Mouse (Mus musculus) ES-Bruce4 (cell line): ENCODE measurements around the gene Sec24a. TPM values are rescaled to one million over a fixed set of nuclear protein-coding genes. Genes with fewer than 3 reads are reported as not detected.
A peak's percentile ranks its signal among the peaks of the same experiment; 100 is the strongest.

Experiments used
- H3K27ac ChIP-seq: 2 replicates; pipeline ENCODE4 v1.5.1; 2012; ENCODE audit warnings: low read length, inconsistent platforms; ENCODE audit not compliant: insufficient read depth
- H3K27me3 ChIP-seq: 2 replicates; pipeline ENCODE4 v1.6.1; 2012; ENCODE audit warnings: mild to moderate bottlenecking, low read length, inconsistent platforms; ENCODE audit not compliant: control insufficient read depth, poor library complexity, insufficient read depth, severe bottlenecking
- H3K36me3 ChIP-seq: 2 replicates; pipeline ENCODE4 v1.6.1; 2012; ENCODE audit warnings: inconsistent platforms, mild to moderate bottlenecking, low read length, moderate library complexity; ENCODE audit not compliant: control insufficient read depth, poor library complexity, insufficient read depth, severe bottlenecking
- H3K4me1 ChIP-seq: one replicate; pipeline ENCODE4 v1.8.1; 2011; ENCODE audit warnings: low read length; ENCODE audit not compliant: control insufficient read depth, insufficient read depth
- H3K4me3 ChIP-seq: 2 replicates; pipeline ENCODE4 v1.5.1; 2011; ENCODE audit warnings: low read depth, mild to moderate bottlenecking, low read length
- H3K9ac ChIP-seq: 2 replicates; pipeline ENCODE4 v1.6.1; 2012; ENCODE audit warnings: low read depth, mild to moderate bottlenecking, inconsistent platforms; ENCODE audit not compliant: poor library complexity, severe bottlenecking
- H3K9me3 ChIP-seq: replicated peaks from 2 replicates; pipeline ENCODE4 v1.6.1; 2012; ENCODE audit warnings: mild to moderate bottlenecking, low read length, inconsistent platforms; ENCODE audit not compliant: control insufficient read depth, poor library complexity, insufficient read depth, severe bottlenecking
- CTCF ChIP-seq: IDR thresholded peaks from one replicate; pipeline ENCODE4 v1.8.1; 2011; ENCODE audit warnings: low read depth, low read length
- EP300 ChIP-seq: IDR thresholded peaks from 2 replicates; pipeline ENCODE4 v1.6.1; 2011; ENCODE audit warnings: low read depth, low read length; ENCODE audit not compliant: insufficient read depth
- POLR2A ChIP-seq: IDR thresholded peaks from one replicate; pipeline ENCODE4 v1.8.1; 2011; ENCODE audit warnings: low read length; ENCODE audit not compliant: insufficient read depth
- polyA plus RNA-seq: library from polyadenylated mRNA; stranded (reverse); fragments of >200 nt; gene quantifications from 2 replicates; pipeline ENCODE4 v1.2.4, GENCODE M21; 2011; ENCODE audit warnings: low read depth; ENCODE audit not compliant: missing spikeins, insufficient read depth, insufficient read length

Sec24a gene
- polyA plus RNA-seq, 1 experiment: 50.2 TPM

DNA sequence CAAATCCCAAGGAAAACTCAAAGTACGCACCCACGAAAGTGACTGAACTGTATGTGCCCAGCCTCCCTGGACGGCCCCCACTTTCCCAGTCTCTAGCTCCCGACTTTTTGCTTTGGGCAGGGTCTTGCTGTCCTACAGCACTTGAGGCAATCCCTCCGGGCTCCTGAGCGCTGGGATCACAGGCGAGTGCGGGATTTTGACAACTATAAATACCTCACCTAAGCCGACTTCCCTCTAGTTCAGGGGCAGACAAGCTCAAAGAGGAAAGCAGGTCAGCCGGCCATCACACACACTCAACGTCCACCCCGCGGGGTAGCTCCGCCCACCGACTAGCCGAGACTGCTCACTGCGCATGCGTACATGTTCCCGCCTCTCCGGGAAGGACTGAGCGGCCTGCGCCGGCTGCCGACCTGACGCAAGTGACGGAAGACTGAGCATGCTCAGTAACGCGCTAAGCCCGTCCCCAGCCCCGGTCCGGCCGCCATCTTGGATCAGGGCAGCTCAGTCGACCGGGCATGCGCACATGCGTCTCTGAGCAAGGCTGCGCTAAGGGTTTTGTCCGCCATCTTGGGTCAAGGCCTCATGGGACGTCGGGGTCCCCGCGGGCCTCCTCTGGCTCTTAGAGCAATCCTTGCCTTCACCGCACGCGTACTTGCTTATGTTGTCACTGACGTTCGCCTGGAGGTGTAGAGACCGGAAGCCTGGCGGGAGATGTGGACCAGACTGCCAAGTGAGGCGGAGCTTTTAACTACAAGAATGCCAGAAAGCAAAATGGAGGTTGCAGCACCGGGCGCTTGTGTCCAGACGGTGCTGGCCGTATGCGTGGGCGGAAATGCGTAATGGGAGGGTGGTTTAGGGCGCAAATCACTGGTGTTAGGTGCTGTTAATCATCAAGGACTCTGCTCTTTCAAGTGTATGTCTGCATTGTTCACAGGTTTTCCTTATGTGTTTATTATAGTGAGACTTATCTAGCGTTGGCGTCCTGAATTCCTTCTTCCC, 74.8 kb downstream of the Sec24a start, which contains the start of gene 0610009B22Rik:
0610009B22Rik (minus strand) TSS at position 545 of the 999 bp plus-strand sequence.
- TF ChIP-seq POLR2A (peak; percentile 89), EP300 (peak; percentile 37; the same call in 1 of the 2 replicates), CTCF (no peak)
- H3K9ac ChIP-seq: peak within 1 kb of the TSS; percentile 83
- H3K27ac ChIP-seq: peak within 1 kb of the TSS; percentile 96
- no peaks in the 10 kb centered on the region for H3K4me1 ChIP-seq
- H3K27me3 ChIP-seq: no peaks in the 10 kb centered on the region
- peaks cover 8% of the 10 kb centered on the region for H3K36me3 ChIP-seq
- peak within 1 kb of the TSS; percentile 88 for H3K4me3 ChIP-seq
- no peaks in the 10 kb centered on the region for H3K9me3 ChIP-seq

DNA sequence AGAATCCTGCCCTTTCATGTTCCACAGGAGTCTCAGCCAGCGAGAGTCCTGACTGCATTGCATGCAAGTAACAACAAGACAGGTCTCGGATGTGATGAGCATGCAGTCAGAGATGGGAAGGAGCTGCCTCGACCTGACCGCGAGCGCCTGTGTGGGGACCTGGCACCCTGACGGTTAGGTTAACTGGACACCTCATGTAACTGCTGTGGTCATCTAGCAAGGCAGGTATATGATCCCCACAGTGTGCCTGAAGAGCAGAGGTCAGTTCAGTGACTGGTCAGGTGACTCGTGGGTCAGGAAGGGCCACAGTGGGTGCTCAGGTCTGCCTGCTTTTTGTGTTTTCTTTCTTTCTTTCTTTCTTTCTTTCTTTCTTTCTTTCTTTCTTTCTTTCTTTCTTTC, 81.5 kb downstream of the Sec24a start:
- H3K9me3 ChIP-seq: no peaks in the 10 kb centered on the region
- no peak overlapping the region for H3K4me3 ChIP-seq
- peaks cover 8% of the 10 kb centered on the region for H3K36me3 ChIP-seq
- no peaks in the 10 kb centered on the region for H3K27me3 ChIP-seq
- H3K9ac ChIP-seq: no peak overlapping the region
- H3K27ac ChIP-seq: no peak overlapping the region
- no peaks in the 10 kb centered on the region for H3K4me1 ChIP-seq
- TF ChIP-seq POLR2A: no peak

DNA sequence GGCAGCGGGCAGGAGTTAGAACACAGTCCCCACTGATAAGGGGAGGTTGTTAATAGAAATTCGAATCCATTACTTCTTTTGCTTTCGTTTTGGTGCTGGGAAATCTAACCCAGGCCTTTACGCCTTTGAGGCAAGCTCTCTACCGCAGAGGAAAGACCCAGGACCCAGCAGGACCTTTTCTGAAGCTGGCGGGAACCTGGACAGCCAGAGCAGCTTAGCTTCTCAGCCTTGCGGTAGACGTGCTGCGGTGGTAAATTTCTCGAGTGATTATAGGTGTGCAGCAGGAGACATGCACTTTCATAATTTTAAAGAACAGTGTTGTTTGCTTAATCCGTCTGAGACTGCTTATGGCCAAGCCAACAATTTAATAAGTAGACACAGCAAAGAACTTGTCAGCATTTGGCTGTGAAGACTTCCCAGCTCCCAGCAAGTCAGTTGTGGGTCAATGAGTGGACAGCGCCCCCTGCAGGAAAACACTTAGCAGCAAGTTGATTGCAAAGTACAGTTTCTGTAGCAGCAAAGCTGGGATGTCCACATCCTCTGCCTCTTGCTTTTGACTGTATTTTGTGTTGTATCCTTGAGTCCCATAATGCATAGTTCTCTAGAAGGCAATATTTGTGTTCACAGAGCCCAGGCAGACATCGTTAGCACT, 82.0 kb downstream of the Sec24a start:
- no peaks in the 10 kb centered on the region for H3K9me3 ChIP-seq
- H3K9ac ChIP-seq: no peak overlapping the region
- TF ChIP-seq EP300 (no peak), POLR2A (no peak), CTCF (peak; percentile 87)
- H3K27me3 ChIP-seq: no peaks in the 10 kb centered on the region
- H3K27ac ChIP-seq: no peak overlapping the region
- H3K4me1 ChIP-seq: no peaks in the 10 kb centered on the region
- H3K36me3 ChIP-seq: peaks cover 8% of the 10 kb centered on the region
- H3K4me3 ChIP-seq: no peak overlapping the region

DNA sequence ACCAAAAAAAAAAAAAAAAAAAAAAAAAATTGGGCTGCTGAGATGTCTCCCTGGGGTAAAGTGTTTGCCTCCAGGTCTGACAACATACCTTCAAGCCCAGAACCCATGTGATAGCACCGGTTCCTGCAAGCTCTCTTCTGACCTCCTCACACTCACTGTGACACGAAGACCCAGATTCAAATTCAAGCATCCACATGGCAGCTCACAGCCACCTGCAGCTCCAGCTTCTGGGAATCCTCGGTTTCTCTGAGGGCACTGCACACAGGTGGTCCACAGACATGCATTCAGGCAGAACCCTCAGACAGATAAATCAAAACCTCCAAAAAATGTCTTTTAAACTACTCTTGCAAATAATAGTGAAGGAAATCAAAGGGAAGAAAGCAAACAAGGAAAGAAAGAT, 84.0 kb downstream of the Sec24a start:
- no peak for TF ChIP-seq CTCF
- TF ChIP-seq POLR2A: no peak
- no peak for TF ChIP-seq EP300
- no peaks in the 10 kb centered on the region for H3K27me3 ChIP-seq

DNA sequence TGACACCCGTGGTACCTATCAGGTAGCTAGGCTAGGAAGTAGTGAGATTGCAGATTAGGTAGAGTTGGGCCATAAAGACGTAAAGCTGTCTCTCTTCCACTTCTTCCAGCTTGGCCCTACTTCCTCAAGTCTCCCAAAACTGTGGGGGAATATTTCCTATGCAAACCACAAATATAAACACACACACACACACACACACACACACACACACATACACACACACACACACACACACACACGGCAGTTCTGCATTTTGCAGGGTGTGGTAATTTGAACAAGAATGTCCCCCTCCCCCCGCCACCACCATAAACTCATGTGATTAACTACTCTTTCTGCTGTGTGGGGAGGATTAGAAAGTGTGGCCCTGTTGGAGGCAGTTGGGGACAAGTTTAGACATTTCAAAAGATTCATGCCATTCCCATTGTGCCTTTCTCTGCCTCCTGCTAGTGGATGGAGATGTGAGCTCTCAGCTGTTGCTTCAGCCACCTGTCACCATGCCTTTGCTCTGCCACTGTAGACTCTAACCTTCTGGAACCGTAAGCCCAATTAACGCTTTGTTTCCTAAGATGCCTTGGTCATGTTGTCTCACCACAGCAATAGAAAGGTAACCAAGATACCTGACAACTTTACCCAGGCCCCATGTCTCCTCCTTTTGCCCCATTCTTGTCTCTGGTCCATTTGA, 85.6 kb downstream of the Sec24a start:
- no peak overlapping the region for H3K9ac ChIP-seq
- H3K27ac ChIP-seq: no peak overlapping the region
- TF ChIP-seq EP300: no peak
- no peak for TF ChIP-seq CTCF
- no peak for TF ChIP-seq POLR2A
- no peaks in the 10 kb centered on the region for H3K27me3 ChIP-seq
- H3K36me3 ChIP-seq: no peaks in the 10 kb centered on the region
- H3K4me1 ChIP-seq: no peaks in the 10 kb centered on the region
- H3K4me3 ChIP-seq: no peak overlapping the region
- H3K9me3 ChIP-seq: no peaks in the 10 kb centered on the region

More for the DNA sequence above, 84.0 kb downstream of the Sec24a start:
- H3K4me1 ChIP-seq: no peaks in the 10 kb centered on the region
- H3K9ac ChIP-seq: no peak overlapping the region
- no peak overlapping the region for H3K27ac ChIP-seq
- H3K36me3 ChIP-seq: no peaks in the 10 kb centered on the region
- H3K4me3 ChIP-seq: no peak overlapping the region
- no peaks in the 10 kb centered on the region for H3K9me3 ChIP-seq

DNA sequence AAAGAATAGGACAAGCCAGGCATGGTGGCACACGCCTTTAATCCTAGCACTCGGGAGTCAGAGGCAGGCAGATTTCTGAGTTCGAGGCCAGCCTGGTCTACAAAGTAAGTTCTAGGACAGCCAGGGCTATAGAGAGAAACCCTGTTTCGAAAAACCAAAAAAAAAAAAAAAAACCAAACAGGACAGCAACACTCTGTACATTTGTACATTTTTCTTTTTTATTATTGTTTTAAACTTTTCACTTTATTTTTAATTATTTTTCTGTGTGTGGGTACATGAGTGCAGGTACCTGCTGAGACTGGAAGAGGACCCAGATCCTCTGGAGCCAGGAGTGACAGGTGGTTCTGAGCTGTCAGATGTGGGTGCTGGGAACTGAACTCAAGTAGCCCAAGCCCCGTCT, 88.0 kb downstream of the Sec24a start:
- H3K9me3 ChIP-seq: no peaks in the 10 kb centered on the region
- H3K9ac ChIP-seq: no peak overlapping the region
- no peaks in the 10 kb centered on the region for H3K27me3 ChIP-seq
- H3K4me3 ChIP-seq: no peak overlapping the region
- no peak overlapping the region for H3K27ac ChIP-seq
- no peak for TF ChIP-seq POLR2A
- no peak for TF ChIP-seq EP300
- TF ChIP-seq CTCF: no peak
- H3K36me3 ChIP-seq: no peaks in the 10 kb centered on the region
- no peaks in the 10 kb centered on the region for H3K4me1 ChIP-seq
